Mouse (Mus musculus) left cerebral cortex, postnatal 10 days (tissue): ENCODE measurements around the gene Arhgef12. TPM values are rescaled to one million over a fixed set of nuclear protein-coding genes. Genes with fewer than 3 reads are reported as not detected.
A peak's percentile ranks its signal among the peaks of the same experiment; 100 is the strongest.

Experiments used
- DNase-seq, 2 experiments: peaks; one replicate each; pipeline ENCODE4 v3.0.0; 2021 to 2022; ENCODE audit warnings: low spot score in 2 of 2, mixed read lengths in 1 of 2; ENCODE audit errors: extremely low spot score in 1 of 2
- intact Hi-C: fragments of 180-260 bp; cut with DNase I; formaldehyde crosslinking; loops from one replicate; pipeline ENCODE4 v1.15.1; 2025
- total RNA-seq, 2 experiments: library from RNA; stranded (reverse); gene quantifications; 2 replicates each; pipeline ENCODE4 v1.2.3; 2021

Gene Arhgef12
- total RNA-seq, 2 experiments from 2014 or later, result 150 to 165 TPM

- peak in 1 of 2 experiments; percentile 51 for DNase-seq
- intact Hi-C loops, result no loop called here
Measured at GRCm38 (mm10) chr9:43093803-43094202, 13.2 kb downstream of the Arhgef12 start.

- intact Hi-C loops, result no loop called here
- DNase-seq, result no peak
Measured at GRCm38 (mm10) chr9:43085686-43086285, 21.3 kb downstream of the Arhgef12 start.

GRCm38 (mm10) chr9:43084496-43085362 lies 22.3 kb downstream of the Arhgef12 start:
- no peak for DNase-seq
- intact Hi-C loops, result no loop called here

GRCm38 (mm10) chr9:43083441-43084055 lies 23.5 kb downstream of the Arhgef12 start:
- DNase-seq, result no peak
- intact Hi-C loops, result no loop called here

GRCm38 (mm10) chr9:43078711-43079110 lies 28.3 kb downstream of the Arhgef12 start:
- intact Hi-C loops, result no loop called here
- no peak for DNase-seq

- intact Hi-C loops, result no loop called here
Measured at GRCm38 (mm10) chr9:43076163-43076562, 30.9 kb downstream of the Arhgef12 start.

GRCm38 (mm10) chr9:43074611-43075010 lies 32.4 kb downstream of the Arhgef12 start:
- no peak for DNase-seq
- intact Hi-C loops, result no loop called here

More at GRCm38 (mm10) chr9:43076163-43076562, 30.9 kb downstream of the Arhgef12 start:
- no peak for DNase-seq

- intact Hi-C loops, result no loop called here
Measured at GRCm38 (mm10) chr9:43071741-43072140, 35.3 kb downstream of the Arhgef12 start.

GRCm38 (mm10) chr9:43071176-43071575 lies 35.9 kb downstream of the Arhgef12 start:
- DNase-seq, result peak in 1 of 2 experiments; percentile 34
- intact Hi-C loops, result no loop called here

More at GRCm38 (mm10) chr9:43071741-43072140, 35.3 kb downstream of the Arhgef12 start:
- no peak for DNase-seq

GRCm38 (mm10) chr9:43070566-43070965 lies 36.5 kb downstream of the Arhgef12 start:
- intact Hi-C loops, result no loop called here
- DNase-seq, result no peak

GRCm38 (mm10) chr9:43070153-43070552 lies 36.9 kb downstream of the Arhgef12 start:
- no peak for DNase-seq
- intact Hi-C loops, result no loop called here

GRCm38 (mm10) chr9:43067896-43068295 lies 39.1 kb downstream of the Arhgef12 start:
- DNase-seq, result no peak
- intact Hi-C loops, result no loop called here

GRCm38 (mm10) chr9:43065231-43065630 lies 41.8 kb downstream of the Arhgef12 start:
- no peak for DNase-seq
- intact Hi-C loops, result no loop called here

- intact Hi-C loops, result no loop called here
- no peak for DNase-seq
Measured at GRCm38 (mm10) chr9:43061545-43061944, 45.5 kb downstream of the Arhgef12 start.

- DNase-seq, result no peak
- intact Hi-C loops, result no loop called here
Measured at GRCm38 (mm10) chr9:43050391-43050790, 56.6 kb downstream of the Arhgef12 start.

- no peak for DNase-seq
- intact Hi-C loops, result no loop called here
Measured at GRCm38 (mm10) chr9:43044481-43044880, 62.6 kb downstream of the Arhgef12 start.

- no peak for DNase-seq
- intact Hi-C loops, result no loop called here
Measured at GRCm38 (mm10) chr9:43038466-43038865, 68.6 kb downstream of the Arhgef12 start.

- no peak for DNase-seq
- intact Hi-C loops, result no loop called here
Measured at GRCm38 (mm10) chr9:43035208-43035607, 71.8 kb downstream of the Arhgef12 start.

GRCm38 (mm10) chr9:43034273-43034672 lies 72.8 kb downstream of the Arhgef12 start:
- intact Hi-C loops, result no loop called here
- no peak for DNase-seq

- no peak for DNase-seq
- intact Hi-C loops, result no loop called here
Measured at GRCm38 (mm10) chr9:43027757-43028156, 79.3 kb downstream of the Arhgef12 start.
